Mouse (Mus musculus) spleen, adult 12 weeks (tissue): ENCODE data around the gene Obp1a.

ENCODE experiments used
- DNase-seq: peaks from one replicate; pipeline ENCODE4 v3.0.0; 2022; ENCODE audit warnings: low spot score

Gene Obp1a

GRCm38 (mm10) chrX:78091274-78091673, at the start of gene Obp1a:
Gene Obp1a, minus strand, starts transcription at chrX:78091374.
- DNase-seq: no peak

- DNase-seq: no peak
These were observed 34.0 kb upstream of the Obp1a start, which contains the start of gene Gm5938 for GRCm38 (mm10) chrX:78125167-78125566. Gene Gm5938, plus strand, starts transcription at chrX:78125467.
